Mouse (Mus musculus) liver, embryonic 11.5 days (tissue): Measurements from ENCODE around the gene Zfp655. TPM values are rescaled to one million over a fixed set of nuclear protein-coding genes. Genes with fewer than 3 reads are reported as not detected.

Experiments
- ATAC-seq: fragments of 200-750 bp; cut with Nextera tagmentation; replicated peaks from 2 replicates; pipeline ENCODE4 v1.8.0; 2017; ENCODE audit warnings: moderate number of reproducible peaks, mild to moderate bottlenecking, moderate TSS enrichment, moderate library complexity; ENCODE audit not compliant: low FRiP score
- DNase-seq: peaks from one replicate; pipeline ENCODE4 v3.0.0-alpha.2; 2017; ENCODE audit warnings: low spot score
- H3K27ac ChIP-seq: fragments of 300-500 bp; sonication (generic); 2 replicates; pipeline ENCODE4 v1.5.1; 2014; ENCODE audit warnings: mild to moderate bottlenecking, low read depth, low read length, control low read depth
- H3K27me3 ChIP-seq: fragments of 300-500 bp; sonication (generic); replicated peaks from 2 replicates; pipeline ENCODE4 v1.6.1; 2014; ENCODE audit warnings: low read length, mixed read lengths; ENCODE audit not compliant: control insufficient read depth, insufficient read depth
- H3K36me3 ChIP-seq: fragments of 300-500 bp; sonication (generic); 2 replicates; pipeline ENCODE4 v1.6.1; 2014; ENCODE audit warnings: mild to moderate bottlenecking, low read length, moderate library complexity, mixed read lengths; ENCODE audit not compliant: control insufficient read depth, insufficient read depth
- H3K4me1 ChIP-seq: fragments of 300-500 bp; sonication (generic); replicated peaks from 2 replicates; pipeline ENCODE4 v1.6.1; 2014; ENCODE audit warnings: low read length, mixed read lengths; ENCODE audit not compliant: control insufficient read depth, insufficient read depth
- H3K4me2 ChIP-seq: fragments of 300-500 bp; sonication (generic); 2 replicates; pipeline ENCODE4 v1.6.1; 2014; ENCODE audit warnings: mild to moderate bottlenecking, control low read depth, moderate library complexity
- H3K4me3 ChIP-seq: fragments of 300-500 bp; sonication (generic); 2 replicates; pipeline ENCODE4 v1.5.1; 2014; ENCODE audit warnings: low read depth, low read length, control low read depth
- H3K9ac ChIP-seq: fragments of 300-500 bp; sonication (generic); 2 replicates; pipeline ENCODE4 v1.6.1; 2014; ENCODE audit warnings: low read depth, low read length, control low read depth
- H3K9me3 ChIP-seq: fragments of 300-500 bp; sonication (generic); 2 replicates; pipeline ENCODE4 v1.6.1; 2016; ENCODE audit warnings: low read length, inconsistent platforms, mixed read lengths; ENCODE audit not compliant: control insufficient read depth
- WGBS: fragments of 180-500 bp; shearing (Covaris S2); extraction: QIAGEN DNeasy Blood & Tissue Kit; methylation state at CpG from one replicate; pipeline ENCODE4 v1.1.7; 2014; 5-methylcytosine and 5-hydroxymethylcytosine counted together
- polyA plus RNA-seq: library from polyadenylated mRNA; unstranded; fragments of >200 nt; fragmentation: Nextera tagmentation; extraction: Ambion mirVana; gene quantifications from 2 replicates; pipeline ENCODE4 v1.2.1, GENCODE M21; 2014

Gene Zfp655
- 33.2 and 36.4 TPM in 2 replicates for polyA plus RNA-seq

DNA sequence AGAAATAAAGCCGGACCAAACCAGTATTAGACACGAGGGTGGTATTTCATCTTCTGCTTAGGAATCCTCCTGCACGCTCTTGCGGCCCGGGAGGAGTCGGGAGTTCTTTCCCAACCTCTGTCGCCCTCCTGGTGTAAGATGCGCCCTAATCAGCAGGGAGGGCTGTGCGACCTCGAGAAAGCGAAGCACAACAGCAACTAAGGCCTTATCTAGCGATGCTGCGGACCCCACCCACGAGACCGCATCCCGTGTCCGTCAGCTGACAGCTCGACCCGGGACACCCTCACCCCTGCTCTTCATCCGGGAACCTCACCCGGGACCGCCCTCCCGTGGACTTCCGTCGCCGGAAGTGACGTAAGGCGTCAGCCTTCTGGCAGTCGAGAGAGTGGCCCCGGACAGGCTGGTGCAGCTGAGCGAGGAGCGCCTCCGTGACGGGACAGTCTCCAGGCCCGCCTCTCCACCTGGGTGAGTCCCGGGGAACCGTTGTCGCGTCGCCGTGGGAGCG, at the start of gene Zfp655:
Gene Zfp655, plus strand, starts transcription at position 349 of the 505 bp plus-strand sequence.
- Histone ChIP-seq H3K9ac (peak within 1 kb of the TSS; percentile 96), H3K36me3 (peaks cover 10% of the 10 kb centered on the region), H3K27me3 (no peaks in the 10 kb centered on the region), H3K4me2 (peak within 1 kb of the TSS; percentile 79), H3K9me3 (no peaks in the 10 kb centered on the region), H3K27ac (peak within 1 kb of the TSS; percentile 79), H3K4me1 (0 out of 2 replicates have a peak, but pooled peaks cover 5% of the 10 kb centered on the region), H3K4me3 (peak within 1 kb of the TSS; percentile 95)
- under 1% methylated on average over 41 of the region's 42 CpGs for WGBS
- peak; percentile 96 for DNase-seq
- peak; percentile 98 for ATAC-seq

DNA sequence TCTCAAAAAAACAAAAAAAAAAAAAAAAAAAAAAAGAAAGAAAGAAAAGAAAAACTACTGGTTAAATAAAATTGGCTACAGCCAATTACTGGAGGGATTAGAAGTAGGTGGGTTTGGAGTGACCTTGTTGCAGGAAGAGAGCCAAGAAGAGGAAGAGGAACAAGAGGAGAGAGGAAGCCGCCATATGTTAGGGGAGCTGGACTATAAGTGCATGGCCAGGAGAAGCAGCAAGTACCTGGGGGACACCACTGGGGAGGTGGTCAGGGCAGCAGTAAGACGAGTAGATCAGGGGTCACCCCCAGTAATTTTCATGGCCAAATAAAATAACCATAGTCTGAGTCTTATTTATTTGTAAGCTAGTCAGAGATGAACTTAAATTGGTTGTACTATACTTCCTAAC, 46.3 kb upstream of the Zfp655 start:
- WGBS, result 80% methylated on average over 2 of the region's 2 CpGs
- no peak overlapping the region for H3K4me2 ChIP-seq
- peaks cover 15% of the 10 kb centered on the region for H3K4me1 ChIP-seq

DNA sequence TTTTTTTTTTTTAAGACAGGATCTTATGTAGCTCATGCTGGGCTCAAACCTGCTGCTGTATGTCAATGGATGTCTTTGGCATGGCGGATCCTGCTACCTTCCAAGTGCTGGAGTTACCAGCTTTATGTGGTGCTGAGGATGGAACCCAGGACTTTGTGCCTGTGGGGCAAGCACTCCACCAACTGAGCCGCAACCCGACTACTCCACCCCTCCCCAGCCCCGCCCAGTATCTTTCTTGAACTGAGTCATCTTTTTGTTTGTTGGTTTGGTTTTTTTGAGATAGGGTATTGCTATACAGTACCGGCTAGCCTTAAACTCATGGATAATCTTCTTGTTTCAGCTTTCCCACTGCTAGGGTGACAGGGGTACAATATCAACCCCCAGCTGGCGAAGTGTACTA, 42.1 kb upstream of the Zfp655 start:
- Histone ChIP-seq H3K27me3 (no peaks in the 10 kb centered on the region), H3K9ac (no peak overlapping the region), H3K4me2 (peak overlapping the region; percentile 97), H3K27ac (peak overlapping the region; percentile 40; the same call in 1 of the 2 replicates), H3K9me3 (no peaks in the 10 kb centered on the region), H3K4me1 (peaks cover 19% of the 10 kb centered on the region), H3K4me3 (peak overlapping the region; percentile 78), H3K36me3 (peaks cover 29% of the 10 kb centered on the region)
- DNase-seq (no peak), ATAC-seq (peak; percentile 46)
- whole genome bisulfite sequencing, result 65% methylated on average over 6 of the region's 6 CpGs

More for the DNA sequence above, 46.3 kb upstream of the Zfp655 start:
- Histone ChIP-seq H3K27me3 (no peaks in the 10 kb centered on the region), H3K4me3 (no peak overlapping the region), H3K9me3 (no peaks in the 10 kb centered on the region), H3K36me3 (peaks cover 57% of the 10 kb centered on the region), H3K27ac (no peak overlapping the region), H3K9ac (no peak overlapping the region)
- ATAC-seq (no peak), DNase-seq (no peak)

DNA sequence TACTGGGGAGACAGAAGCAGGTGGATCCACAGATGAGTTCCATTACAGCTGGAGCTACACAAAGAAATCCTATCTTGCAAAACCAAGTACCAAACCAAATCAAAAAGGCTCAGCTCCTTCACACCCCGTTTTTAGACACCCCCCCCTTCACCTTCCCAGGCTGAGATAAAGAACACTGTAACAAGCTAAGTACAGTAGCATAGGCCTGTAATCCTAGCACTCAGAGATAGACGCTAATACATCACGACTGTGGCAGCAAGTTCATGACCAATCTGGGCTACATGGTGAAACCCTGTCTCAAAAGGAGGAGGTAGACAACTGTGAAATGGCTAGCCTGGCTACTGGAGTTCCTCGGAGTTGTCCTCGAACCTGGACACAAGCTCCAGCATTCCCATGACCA, 41.1 kb upstream of the Zfp655 start:
- H3K9ac ChIP-seq, result peak overlapping the region; percentile 78
- peaks cover 19% of the 10 kb centered on the region for H3K4me1 ChIP-seq
- H3K4me2 ChIP-seq, result peak overlapping the region; percentile 97
- ATAC-seq, result peak; percentile 42
- H3K9me3 ChIP-seq, result no peaks in the 10 kb centered on the region
- no peak overlapping the region for H3K27ac ChIP-seq
- 26% methylated on average over 5 of the region's 5 CpGs for WGBS
- DNase-seq, result no peak
- H3K27me3 ChIP-seq, result no peaks in the 10 kb centered on the region
- peaks cover 27% of the 10 kb centered on the region; the same call in 1 of the 2 replicates for H3K36me3 ChIP-seq
- peak overlapping the region; percentile 78 for H3K4me3 ChIP-seq

DNA sequence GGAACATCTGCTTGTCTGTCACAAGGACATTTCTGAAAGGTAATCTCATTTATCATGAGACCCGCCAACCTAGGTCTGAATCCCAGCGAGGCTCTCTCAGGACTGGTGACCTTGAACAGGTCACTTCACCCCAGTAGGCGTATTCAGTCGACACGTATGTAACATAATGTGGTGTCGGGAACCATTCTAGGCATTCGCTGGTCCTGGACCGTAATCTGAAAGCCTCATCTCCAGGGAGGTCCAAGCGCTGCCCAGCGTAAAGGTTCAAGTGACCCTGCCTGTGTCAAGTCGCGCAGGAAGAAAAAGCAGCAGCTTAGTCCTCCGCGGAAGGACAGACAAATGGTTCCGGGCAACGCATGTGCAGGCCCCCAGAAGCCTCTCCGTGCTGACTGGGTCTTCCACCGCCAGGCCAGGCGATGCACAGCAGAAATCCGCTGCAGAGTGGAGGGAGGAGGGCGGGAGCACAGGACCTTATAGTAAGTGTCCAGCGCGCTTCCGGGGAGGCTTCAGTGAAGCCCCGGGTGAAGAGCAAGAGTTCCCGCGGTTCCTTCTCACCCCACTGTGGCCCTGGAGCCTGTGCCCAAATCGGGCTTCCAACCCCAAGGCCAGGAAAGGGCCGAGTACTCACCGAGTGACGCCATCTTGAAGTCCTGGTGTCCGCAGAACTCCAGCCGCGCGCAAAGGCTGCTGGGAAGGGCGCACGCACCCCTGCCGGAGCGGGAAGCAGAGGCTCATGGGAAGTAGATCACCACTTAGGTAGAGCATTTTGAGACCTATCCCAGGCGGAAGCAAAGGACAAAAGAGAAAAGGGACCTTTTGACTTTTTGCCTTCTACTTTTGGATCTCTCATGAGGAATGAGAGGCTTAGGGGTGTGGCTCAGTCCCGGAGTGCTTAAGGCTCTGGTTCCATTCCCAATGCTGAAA, 40.4 kb upstream of the Zfp655 start:
- Histone ChIP-seq H3K36me3 (peaks cover 20% of the 10 kb centered on the region; the same call in 1 of the 2 replicates), H3K4me1 (peaks cover 19% of the 10 kb centered on the region), H3K27ac (peak overlapping the region; percentile 57), H3K27me3 (no peaks in the 10 kb centered on the region), H3K4me3 (peak overlapping the region; percentile 78), H3K9ac (peak overlapping the region; percentile 78), H3K9me3 (no peaks in the 10 kb centered on the region), H3K4me2 (peak overlapping the region; percentile 97)
- peak; percentile 84 for ATAC-seq
- peak; percentile 86 for DNase-seq
- 1% methylated on average over 41 of the region's 41 CpGs for WGBS

DNA sequence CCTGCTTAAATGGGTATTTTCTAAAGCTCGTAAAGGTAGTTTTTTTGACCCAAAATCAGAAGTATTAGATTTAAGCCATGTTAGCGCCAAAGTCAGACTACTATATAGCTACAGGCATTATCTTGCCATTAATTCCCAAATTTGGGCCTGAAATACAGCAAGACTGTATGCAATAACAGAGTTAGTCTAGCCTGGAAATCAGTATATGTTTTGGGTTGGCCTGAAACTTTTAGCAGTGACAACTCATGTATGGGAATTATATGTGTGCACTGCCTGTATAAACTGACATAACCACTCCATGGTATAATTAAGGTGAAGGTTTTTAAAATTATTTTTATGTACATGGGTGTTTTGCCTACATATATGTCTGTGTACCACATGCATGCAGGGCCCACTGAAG, 39.6 kb upstream of the Zfp655 start, which contains the start of gene Atp5j2:
Gene Atp5j2, minus strand, starts transcription at position 101 of the 400 bp plus-strand sequence.
- H3K36me3 ChIP-seq, result peaks cover 11% of the 10 kb centered on the region; the same call in 1 of the 2 replicates
- peak within 1 kb of the TSS; percentile 57 for H3K27ac ChIP-seq
- H3K4me1 ChIP-seq, result peaks cover 19% of the 10 kb centered on the region
- 90% methylated on average over 2 of the region's 2 CpGs for WGBS
- peak within 1 kb of the TSS; percentile 78 for H3K9ac ChIP-seq
- no peaks in the 10 kb centered on the region for H3K9me3 ChIP-seq
- ATAC-seq (no peak), DNase-seq (no peak)
- H3K27me3 ChIP-seq, result no peaks in the 10 kb centered on the region
- peak within 1 kb of the TSS; percentile 78 for H3K4me3 ChIP-seq
- H3K4me2 ChIP-seq, result peak within 1 kb of the TSS; percentile 97

DNA sequence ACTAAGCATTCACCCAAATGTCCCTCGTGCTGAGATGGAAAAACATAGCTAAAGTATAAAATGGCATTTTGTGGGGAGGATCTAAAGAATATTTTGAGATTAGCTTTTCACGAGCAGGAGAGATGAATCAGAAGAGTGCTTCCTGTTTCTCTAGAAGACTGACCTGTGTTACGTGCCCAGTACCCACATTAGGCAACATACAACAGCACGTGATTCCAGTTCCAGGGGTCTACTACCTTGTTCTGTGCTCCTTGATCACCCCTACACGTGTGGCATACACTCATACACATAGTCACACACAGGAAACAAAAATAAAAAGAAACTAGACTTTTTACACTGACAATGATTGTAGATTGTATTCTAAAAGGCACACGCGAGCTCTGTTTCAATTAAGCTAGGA, 31.1 kb upstream of the Zfp655 start:
- Histone ChIP-seq H3K4me2 (peak overlapping the region; percentile 81), H3K4me1 (peaks cover 9% of the 10 kb centered on the region), H3K27me3 (no peaks in the 10 kb centered on the region), H3K4me3 (peak overlapping the region; percentile 92), H3K9ac (no peak overlapping the region), H3K36me3 (no peaks in the 10 kb centered on the region; the same call in 1 of the 2 replicates), H3K27ac (no peak overlapping the region), H3K9me3 (no peaks in the 10 kb centered on the region)
- 71% methylated on average over 7 of the region's 7 CpGs for WGBS
- no peak for DNase-seq
- no peak for ATAC-seq

DNA sequence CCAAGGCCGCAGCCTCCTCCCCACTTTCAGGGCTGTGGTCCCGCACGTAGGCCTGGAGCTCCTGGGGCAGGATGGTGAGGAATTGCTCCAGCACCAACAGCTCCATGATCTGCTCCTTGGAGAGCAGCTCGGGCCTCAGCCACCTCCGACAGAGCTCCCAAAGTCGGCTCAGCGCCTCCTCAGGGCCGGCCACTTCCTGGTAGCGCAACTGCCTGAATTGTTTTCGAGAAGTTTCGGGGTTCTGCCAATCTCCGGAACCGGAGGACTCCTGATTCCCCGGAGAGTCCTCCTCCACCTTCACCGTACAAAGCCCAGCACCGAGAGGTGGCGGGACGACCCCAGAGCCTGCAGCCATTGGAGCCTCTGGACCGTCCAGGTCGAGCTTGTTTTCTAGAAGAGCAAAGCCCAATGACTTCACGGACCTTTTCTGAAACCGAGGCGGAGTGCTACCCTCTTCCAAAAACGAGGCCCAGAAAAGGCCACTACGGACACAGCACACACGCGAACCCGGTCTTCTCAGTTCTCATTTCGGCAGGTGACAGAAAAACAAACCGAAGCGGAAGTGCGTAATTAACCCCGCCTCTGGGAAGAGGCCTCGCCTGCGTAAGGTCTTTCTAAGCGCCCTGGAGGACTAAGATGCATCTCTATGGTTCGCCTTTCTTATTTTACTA, 30.1 kb upstream of the Zfp655 start, which contains the start of gene Zkscan14:
Gene Zkscan14, minus strand, starts transcription at position 548 of the 671 bp plus-strand sequence.
- ATAC-seq (peak; percentile 32), DNase-seq (peak; percentile 70)
- Histone ChIP-seq H3K4me3 (peak within 1 kb of the TSS; percentile 92), H3K9ac (peak within 1 kb of the TSS; percentile 85), H3K27ac (peak within 1 kb of the TSS; percentile 16), H3K4me2 (peak within 1 kb of the TSS; percentile 81), H3K36me3 (no peaks in the 10 kb centered on the region; the same call in 1 of the 2 replicates), H3K27me3 (no peaks in the 10 kb centered on the region), H3K4me1 (peaks cover 13% of the 10 kb centered on the region), H3K9me3 (no peaks in the 10 kb centered on the region)
- WGBS, result 1% methylated on average over 37 of the region's 37 CpGs
